In the genomic region with DNA sequence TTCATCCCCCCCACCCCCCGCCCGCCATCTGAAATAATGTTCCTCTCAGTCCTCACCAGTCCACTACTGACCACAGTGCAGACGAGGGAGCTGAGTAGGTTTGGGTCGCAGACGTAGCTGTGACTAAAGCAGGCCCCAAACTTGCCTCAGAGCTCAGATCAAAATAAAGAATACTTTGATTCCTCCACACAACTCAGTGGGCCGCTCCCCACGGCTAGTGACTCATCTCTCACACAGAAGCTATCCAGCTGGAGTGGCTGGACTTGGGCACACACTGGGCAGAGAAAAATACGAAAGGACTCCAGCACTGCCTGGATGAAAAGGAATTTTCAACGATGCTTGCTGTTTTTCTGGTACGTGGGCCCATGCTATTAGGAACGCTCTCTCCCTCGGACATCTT, we compare ENCODE assay signal across 11 mouse cellular contexts. TPM values are rescaled to one million over a fixed set of nuclear protein-coding genes. Genes with fewer than 3 reads are reported as not detected.
A peak's percentile ranks its signal among the peaks of the same experiment; 100 is the strongest.
DNase-seq lines count a peak whose midpoint lies in the region; ATAC-seq and TF ChIP-seq lines count a peak whose summit lies in the region.
"Had no signal": no experiment of that assay in that cellular context is flagged by ENCODE, and none has a peak within 500 bp of the region (broad histone marks: within the 10 kb centered on the region; RNA-seq: fewer than 3 reads in every experiment).

No protein-coding gene starts in this region.

- H3K4me1 ChIP-seq in limb, embryonic 13.5 days: peaks cover 12% of the 10 kb centered on the region; the same call in 1 of the 2 replicates
- H3K4me1 ChIP-seq in limb, embryonic 10.5 days: peaks cover 30% of the 10 kb centered on the region
- peaks cover 37% of the 10 kb centered on the region for H3K4me1 ChIP-seq in bone marrow macrophage, adult 2 months (ENCODE audit: control insufficient read depth, insufficient read depth, low read length)
- H3K4me1 ChIP-seq in forebrain, embryonic 16.5 days (replicated peaks; ENCODE audit: control insufficient read depth, insufficient read depth, low read length): peaks cover 18% of the 10 kb centered on the region

- TF ChIP-seq CTCF in bone marrow macrophage, adult 2 months (IDR thresholded peaks at IDR 0.05; ENCODE audit: low read depth, low read length): no peak

- WGBS in limb, embryonic 13.5 days: 84% methylated on average over 12 of the region's 12 CpGs
- 84% methylated on average over 12 of the region's 12 CpGs for WGBS in limb, embryonic 10.5 days
- 65% methylated on average over 12 of the region's 12 CpGs for WGBS in forebrain, embryonic 16.5 days

- peaks cover 39% of the 10 kb centered on the region for H3K36me3 ChIP-seq in limb, embryonic 13.5 days
- peaks cover 39% of the 10 kb centered on the region for H3K36me3 ChIP-seq in limb, embryonic 10.5 days
- peaks cover 12% of the 10 kb centered on the region for H3K36me3 ChIP-seq in forebrain, embryonic 16.5 days (ENCODE audit: control insufficient read depth, insufficient read depth)
- H3K36me3 ChIP-seq in myocyte (ENCODE audit: control insufficient read depth, insufficient read depth): peaks cover 24% of the 10 kb centered on the region

- no peak overlapping the region for H3K27ac ChIP-seq in limb, embryonic 13.5 days
- no peak overlapping the region for H3K27ac ChIP-seq in limb, embryonic 10.5 days
- H3K27ac ChIP-seq in bone marrow macrophage, adult 2 months (ENCODE audit: insufficient read depth, low read depth, low read length): peak overlapping the region; percentile 91
- H3K27ac ChIP-seq in forebrain, embryonic 16.5 days (ENCODE audit: low read length): peak overlapping the region; percentile 62; the same call in 1 of the 2 replicates

- H3ac ChIP-seq in myocyte (ENCODE audit: control insufficient read depth, insufficient read length): no peak overlapping the region

- no peaks in the 10 kb centered on the region for H3K9me3 ChIP-seq in limb, embryonic 13.5 days
- H3K9me3 ChIP-seq in limb, embryonic 10.5 days (replicated peaks): no peaks in the 10 kb centered on the region
- H3K9me3 ChIP-seq in forebrain, embryonic 16.5 days (ENCODE audit: control insufficient read depth, low read length): no peaks in the 10 kb centered on the region
- H3K9me3 ChIP-seq: lung, embryonic 15.5 days had no signal

- no peak overlapping the region for H3K4me3 ChIP-seq in limb, embryonic 13.5 days
- H3K4me3 ChIP-seq in limb, embryonic 10.5 days: no peak overlapping the region
- no peak overlapping the region for H3K4me3 ChIP-seq in bone marrow macrophage, adult 2 months (ENCODE audit: insufficient read depth, low read length)
- H3K4me3 ChIP-seq in forebrain, embryonic 16.5 days (replicated peaks; ENCODE audit: low read length): no peak overlapping the region
- no peak overlapping the region for H3K4me3 ChIP-seq in myocyte
- H3K4me3 ChIP-seq: lung, embryonic 15.5 days had no signal

- no peaks in the 10 kb centered on the region for H3K27me3 ChIP-seq in limb, embryonic 13.5 days
- no peaks in the 10 kb centered on the region for H3K27me3 ChIP-seq in limb, embryonic 10.5 days (ENCODE audit: low read depth, poor library complexity, severe bottlenecking)
- H3K27me3 ChIP-seq in forebrain, embryonic 16.5 days (replicated peaks; ENCODE audit: control insufficient read depth, insufficient read depth, low read length): no peaks in the 10 kb centered on the region
- H3K27me3 ChIP-seq in myocyte (ENCODE audit: control insufficient read depth, insufficient read depth, insufficient read length): no peaks in the 10 kb centered on the region
- H3K27me3 ChIP-seq: lung, embryonic 15.5 days had no signal

- ATAC-seq in limb, embryonic 13.5 days (ENCODE audit: low FRiP score, low read depth): no peak
- ATAC-seq in forebrain, embryonic 16.5 days: no peak

- H3K9ac ChIP-seq in limb, embryonic 13.5 days: peak overlapping the region; percentile 39; the same call in 1 of the 2 replicates
- H3K9ac ChIP-seq in forebrain, embryonic 16.5 days (replicated peaks; ENCODE audit: low read depth, low read length): no peak overlapping the region
- H3K9ac ChIP-seq: lung, embryonic 15.5 days had no signal

- no peak for DNase-seq in limb, embryonic 10.5 days (ENCODE audit: low spot score)
- no peak for DNase-seq in thymus, postnatal 25 days
- DNase-seq in heart, adult 8-10 months (ENCODE audit: low spot score): no peak
- DNase-seq in adrenal gland, adult 8-10 months: no peak
- DNase-seq: heart, postnatal 36 days; thymus, postnatal 36 days had no signal

- H3K79me2 ChIP-seq in myocyte (ENCODE audit: control insufficient read depth, insufficient read depth): no peaks in the 10 kb centered on the region

- TF ChIP-seq POLR2A in bone marrow macrophage, adult 2 months (IDR thresholded peaks at IDR 0.05; ENCODE audit: borderline replicate concordance, low read depth, low read length): no peak
- TF ChIP-seq POLR2A in myocyte (IDR thresholded peaks at IDR 0.05; ENCODE audit: insufficient read length, low read depth): no peak

- H3K4me2 ChIP-seq in limb, embryonic 13.5 days (replicated peaks): no peak overlapping the region
- no peak overlapping the region for H3K4me2 ChIP-seq in forebrain, embryonic 16.5 days (ENCODE audit: low read length)
- H3K4me2 ChIP-seq in myocyte (ENCODE audit: low read depth): peak overlapping the region; percentile 56
- H3K4me2 ChIP-seq: lung, embryonic 15.5 days had no signal

TF ChIP-seq in myocyte, 11 proteins besides CTCF, POLR2A, EP300 and RAD21:
- TF ChIP-seq USF1 (IDR thresholded peaks at IDR 0.05; ENCODE audit: low read depth) (no peak), POLR2AphosphoS2 (IDR thresholded peaks at IDR 0.05; ENCODE audit: insufficient read length, low read depth) (no peak)

RNA-seq across cellular contexts. Expression of a gene that starts 10.8 kb away (rescaled TPM):
- polyA plus RNA-seq in limb, embryonic 13.5 days (2015; fragmentation: Nextera tagmentation; extraction: Ambion mirVana): 22.2 and 22.3 TPM in 2 replicates
- 21.4 and 22.0 TPM in 2 replicates for polyA plus RNA-seq in limb, embryonic 10.5 days (2016; fragmentation: Nextera tagmentation; extraction: Ambion mirVana)
- 37.0 and 37.8 TPM in 2 replicates for polyA plus RNA-seq in bone marrow macrophage, adult 2 months (2012; ENCODE audit: insufficient read depth, insufficient read length, missing spikeins)
- polyA plus RNA-seq in forebrain, embryonic 16.5 days (2015; fragmentation: Nextera tagmentation; extraction: Ambion mirVana): 43.1 and 44.1 TPM in 2 replicates
- polyA plus RNA-seq in myocyte (2012; fragmentation: generic; extraction: Trizol): 18.4 TPM
- total RNA-seq in heart, adult 8-10 months (2022): 10 to 100 TPM; 11.6 to 14.5 (median 12.9) TPM
- 10 to 100 TPM; 28.7 to 59.2 (median 36.3) TPM for total RNA-seq in adrenal gland, adult 8-10 months (2022)

RNA-seq across cellular contexts. Expression of a gene that starts 22.4 kb away (rescaled TPM):
- 158 and 163 TPM in 2 replicates for polyA plus RNA-seq in limb, embryonic 13.5 days (2015; fragmentation: Nextera tagmentation; extraction: Ambion mirVana)
- 179 and 200 TPM in 2 replicates for polyA plus RNA-seq in limb, embryonic 10.5 days (2016; fragmentation: Nextera tagmentation; extraction: Ambion mirVana)
- polyA plus RNA-seq in bone marrow macrophage, adult 2 months (2012; ENCODE audit: insufficient read depth, insufficient read length, missing spikeins): 51.4 and 57.5 TPM in 2 replicates
- polyA plus RNA-seq in forebrain, embryonic 16.5 days (2015; fragmentation: Nextera tagmentation; extraction: Ambion mirVana): 87.7 and 93.3 TPM in 2 replicates
- 34.6 TPM for polyA plus RNA-seq in myocyte (2012; fragmentation: generic; extraction: Trizol)
- 10 to 100 TPM; 30.9 to 33.4 (median 32.4) TPM for total RNA-seq in heart, adult 8-10 months (2022)
- total RNA-seq in adrenal gland, adult 8-10 months (2022): 10 to 100 TPM; 63.6 to 80.2 (median 78.0) TPM

Comparison
In these comparisons a context has a peak if more than half of its experiments do, and no peak if none do; other contexts are left out.
1. H3K27ac ChIP-seq: peak in bone marrow macrophage, adult 2 months (single experiment) and forebrain, embryonic 16.5 days (single experiment); none in limb, embryonic 13.5 days (single experiment) and limb, embryonic 10.5 days (single experiment).